Mouse (Mus musculus) thymus, postnatal 0 days (tissue): ENCODE measurements around the gene Zbtb16. TPM values are rescaled to one million over a fixed set of nuclear protein-coding genes. Genes with fewer than 3 reads are reported as not detected.
A peak's percentile ranks its signal among the peaks of the same experiment; 100 is the strongest.

ENCODE experiments used
- DNase-seq: peaks from one replicate; pipeline ENCODE4 v3.0.0-alpha.2; 2015; ENCODE audit warnings: low spot score
- polyA plus RNA-seq: library from polyadenylated mRNA; unstranded; fragments of >200 nt; fragmentation: Nextera tagmentation; extraction: Ambion mirVana; gene quantifications from 2 replicates; pipeline ENCODE4 v1.2.1, GENCODE M21; 2015

Zbtb16 gene
- polyA plus RNA-seq, 1 experiment from 2014 or later: 1.4 TPM

- DNase-seq: peak; percentile 22
These were observed 122.8 kb downstream of the Zbtb16 start for GRCm38 (mm10) chr9:48712985-48713765.

GRCm38 (mm10) chr9:48711826-48712225 lies 124.2 kb downstream of the Zbtb16 start:
- peak; percentile 72 for DNase-seq

- peak; percentile 12 for DNase-seq
These were observed 124.7 kb downstream of the Zbtb16 start for GRCm38 (mm10) chr9:48711296-48711781.

GRCm38 (mm10) chr9:48710355-48711295 lies 125.4 kb downstream of the Zbtb16 start:
- no peak for DNase-seq

- DNase-seq: no peak
These were observed 128.2 kb downstream of the Zbtb16 start for GRCm38 (mm10) chr9:48707824-48708229.

GRCm38 (mm10) chr9:48707134-48707823 lies 128.7 kb downstream of the Zbtb16 start:
- no peak for DNase-seq

- no peak for DNase-seq
These were observed 134.7 kb downstream of the Zbtb16 start for GRCm38 (mm10) chr9:48701296-48701695.

GRCm38 (mm10) chr9:48700871-48701270 lies 135.2 kb downstream of the Zbtb16 start:
- no peak for DNase-seq

- peak; percentile 28 for DNase-seq
These were observed 138.6 kb downstream of the Zbtb16 start for GRCm38 (mm10) chr9:48697470-48697815.

- no peak for DNase-seq
These were observed 139.1 kb downstream of the Zbtb16 start for GRCm38 (mm10) chr9:48696731-48697469.

- peak; percentile 30 for DNase-seq
These were observed 139.7 kb downstream of the Zbtb16 start for GRCm38 (mm10) chr9:48696330-48696729.

- DNase-seq: no peak
These were observed 140.2 kb downstream of the Zbtb16 start for GRCm38 (mm10) chr9:48695796-48696195.

- no peak for DNase-seq
These were observed 141.4 kb downstream of the Zbtb16 start for GRCm38 (mm10) chr9:48694616-48695061.

- DNase-seq: no peak
These were observed 142.3 kb downstream of the Zbtb16 start for GRCm38 (mm10) chr9:48693696-48694095.

GRCm38 (mm10) chr9:48689718-48689980 lies 146.4 kb downstream of the Zbtb16 start:
- DNase-seq: no peak

- DNase-seq: no peak
These were observed 146.9 kb downstream of the Zbtb16 start for GRCm38 (mm10) chr9:48688859-48689717.

- no peak for DNase-seq
These were observed 148.1 kb downstream of the Zbtb16 start for GRCm38 (mm10) chr9:48687891-48688290.

GRCm38 (mm10) chr9:48685721-48686120 lies 150.3 kb downstream of the Zbtb16 start:
- DNase-seq: no peak

- no peak for DNase-seq
These were observed 151.9 kb downstream of the Zbtb16 start for GRCm38 (mm10) chr9:48684144-48684543.

- no peak for DNase-seq
These were observed 154.8 kb downstream of the Zbtb16 start for GRCm38 (mm10) chr9:48681193-48681592.
